Mouse (Mus musculus): ENCODE data around the gene Tmem176b.

The Tmem176b gene

GRCm38 (mm10) chr6:48785601-48786000 lies 55.7 kb downstream of the Tmem176b start:
- DNase-seq: no peak

GRCm38 (mm10) chr6:48785189-48785588 lies 56.1 kb downstream of the Tmem176b start:
- DNase-seq: peak; percentile 51

DNA sequence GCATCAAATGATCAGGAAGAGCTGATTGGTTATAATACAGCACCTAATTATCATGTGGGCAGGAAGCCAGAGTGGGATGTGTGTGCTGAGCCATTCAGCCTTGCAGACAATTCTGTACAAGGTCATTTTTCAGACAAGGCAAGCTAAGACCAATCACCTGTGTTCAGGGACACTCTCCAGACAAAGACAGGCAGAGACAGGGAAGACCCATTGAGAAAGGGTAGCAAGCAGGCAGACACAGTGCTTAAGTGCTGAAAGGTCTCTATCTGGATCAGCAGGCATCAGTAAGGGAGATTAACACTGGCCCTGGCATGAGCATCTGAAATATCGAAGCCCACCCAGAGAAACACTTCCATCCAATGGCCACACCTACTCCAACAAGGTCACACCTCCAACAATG lies 56.9 kb downstream of the Tmem176b start:
- no peak for DNase-seq
